Mouse (Mus musculus): ENCODE measurements around the gene Casz1. TPM values are rescaled to one million over a fixed set of nuclear protein-coding genes. Genes with fewer than 3 reads are reported as not detected.

The Casz1 gene
- polyA plus RNA-seq, 1 experiment, result 0.03 TPM

DNA sequence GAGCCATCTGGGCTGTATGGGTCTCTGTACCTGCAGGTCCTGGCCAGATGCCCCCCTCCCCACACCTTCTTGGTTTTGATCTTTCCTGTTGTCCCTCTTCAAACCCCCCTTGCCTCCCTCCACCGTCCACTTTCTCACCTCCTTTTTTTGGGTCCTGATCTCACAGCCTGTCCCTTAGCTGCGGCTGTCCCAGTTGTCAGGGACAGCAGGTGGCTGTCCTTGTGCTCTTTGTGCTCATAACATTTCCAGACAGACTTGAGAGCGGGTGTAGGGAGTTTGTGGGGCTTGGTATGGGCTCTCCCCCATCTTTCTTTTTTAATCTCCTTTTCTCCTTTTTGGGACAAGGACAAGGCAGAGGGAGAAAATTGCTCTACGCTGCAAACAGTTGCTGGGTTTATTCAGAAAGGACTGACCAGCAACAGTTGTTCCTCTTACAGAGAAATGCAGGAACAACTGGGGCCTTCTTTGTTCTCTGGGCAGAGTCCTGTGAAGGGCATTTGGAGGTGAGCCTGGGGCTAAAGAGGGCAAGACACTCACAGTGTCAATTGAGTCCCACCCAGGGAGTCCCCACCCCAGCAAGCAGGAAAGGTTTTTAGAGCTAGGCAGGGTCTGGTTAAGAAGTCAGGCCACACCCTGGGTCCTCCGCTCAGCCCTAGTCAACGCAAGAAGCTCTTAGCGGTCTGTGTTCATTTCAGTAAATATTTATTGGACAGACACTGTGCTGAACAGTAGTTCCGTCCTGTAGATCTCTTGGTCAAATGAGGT lies 108.8 kb downstream of the Casz1 start:
- Histone ChIP-seq H3K36me3 (ENCODE audit: control insufficient read depth) (no peaks in the 10 kb centered on the region), H3K4me3 (replicated peaks) (no peak overlapping the region), H3K27me3 (ENCODE audit: control insufficient read depth) (no peaks in the 10 kb centered on the region), H3K9me3 (ENCODE audit: control insufficient read depth, low read length) (no peaks in the 10 kb centered on the region), H3K4me1 (ENCODE audit: control insufficient read depth) (no peaks in the 10 kb centered on the region)
- no peak for TF ChIP-seq TAL1 (IDR thresholded peaks at IDR 0.05; ENCODE audit: low read length)
- no peak for TF ChIP-seq GATA1 (IDR thresholded peaks at IDR 0.05; ENCODE audit: low read length)

DNA sequence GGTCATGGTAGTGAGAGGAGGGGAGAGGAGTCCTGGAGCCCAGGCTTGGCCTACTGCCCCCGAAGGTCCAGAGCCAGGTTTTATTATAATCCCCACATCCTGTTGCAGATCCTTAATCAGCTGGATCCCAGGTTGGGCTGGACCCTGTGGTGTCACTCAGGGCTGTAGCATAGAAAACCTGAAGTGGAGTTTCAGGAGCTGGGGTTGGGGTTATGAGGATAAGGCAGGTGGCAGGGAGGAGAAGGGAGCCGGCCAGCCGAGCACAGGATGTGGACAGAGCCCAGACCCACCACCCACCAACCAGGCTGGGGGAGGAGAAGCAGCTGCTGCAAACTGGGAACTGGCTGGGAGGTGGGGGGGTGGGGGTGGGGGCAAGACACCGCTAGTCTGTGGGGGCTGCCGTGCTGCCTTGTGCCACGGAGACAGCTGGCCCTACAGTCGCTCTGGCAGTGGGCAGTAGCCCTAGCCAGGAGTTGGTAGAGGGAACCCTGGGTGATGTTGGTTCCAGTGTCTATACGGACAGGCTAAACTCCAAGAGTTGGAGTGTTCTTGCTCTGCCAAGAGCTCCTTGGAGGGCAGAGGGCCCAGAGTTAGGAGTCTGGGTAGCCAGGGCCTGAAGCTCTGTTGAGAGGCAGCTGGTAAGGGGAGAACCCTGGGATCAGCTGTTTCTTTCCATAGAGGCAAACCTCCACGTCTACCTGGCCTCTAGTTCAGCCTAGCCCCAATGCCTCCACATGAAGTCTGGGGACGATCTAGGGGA lies 110.8 kb downstream of the Casz1 start:
- Histone ChIP-seq H3K9me3 (ENCODE audit: control insufficient read depth, low read length) (no peaks in the 10 kb centered on the region), H3K27me3 (ENCODE audit: control insufficient read depth) (no peaks in the 10 kb centered on the region; the same call in none of the 2 replicates), H3K4me1 (ENCODE audit: control insufficient read depth) (no peaks in the 10 kb centered on the region), H3K36me3 (ENCODE audit: control insufficient read depth) (no peaks in the 10 kb centered on the region), H3K4me3 (replicated peaks) (no peak overlapping the region)
- TF ChIP-seq TAL1 (IDR thresholded peaks at IDR 0.05; ENCODE audit: low read length) (no peak), GATA1 (IDR thresholded peaks at IDR 0.05; ENCODE audit: low read length) (no peak)

DNA sequence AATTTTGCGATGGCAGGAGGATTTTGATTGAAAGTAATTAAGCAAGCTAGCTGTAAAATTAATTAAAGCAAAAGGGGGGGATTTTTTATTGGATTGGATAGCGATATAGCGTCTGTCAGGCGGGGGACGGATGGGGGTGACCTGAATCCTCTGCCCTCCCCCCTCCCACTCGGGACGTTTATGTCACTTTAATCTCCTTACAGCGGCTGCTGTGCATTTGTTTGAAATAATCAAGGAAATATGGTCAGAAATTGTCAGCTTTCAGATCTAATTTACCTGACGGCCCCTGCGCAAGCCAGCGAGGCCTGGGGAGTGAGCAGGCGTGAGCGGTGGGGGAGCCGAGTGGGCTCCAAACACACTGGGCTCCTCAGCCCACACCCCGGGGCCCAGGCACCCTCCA lies 111.6 kb downstream of the Casz1 start:
- H3K9me3 ChIP-seq (ENCODE audit: control insufficient read depth, low read length), result no peaks in the 10 kb centered on the region
- no peaks in the 10 kb centered on the region for H3K4me1 ChIP-seq (ENCODE audit: control insufficient read depth)
- H3K36me3 ChIP-seq (ENCODE audit: control insufficient read depth), result no peaks in the 10 kb centered on the region
- no peak overlapping the region for H3K4me3 ChIP-seq (replicated peaks)
- no peak for TF ChIP-seq TAL1 (IDR thresholded peaks at IDR 0.05; ENCODE audit: low read length)
- no peak for TF ChIP-seq GATA1 (IDR thresholded peaks at IDR 0.05; ENCODE audit: low read length)
- H3K27me3 ChIP-seq (ENCODE audit: control insufficient read depth), result peaks cover 5% of the 10 kb centered on the region

DNA sequence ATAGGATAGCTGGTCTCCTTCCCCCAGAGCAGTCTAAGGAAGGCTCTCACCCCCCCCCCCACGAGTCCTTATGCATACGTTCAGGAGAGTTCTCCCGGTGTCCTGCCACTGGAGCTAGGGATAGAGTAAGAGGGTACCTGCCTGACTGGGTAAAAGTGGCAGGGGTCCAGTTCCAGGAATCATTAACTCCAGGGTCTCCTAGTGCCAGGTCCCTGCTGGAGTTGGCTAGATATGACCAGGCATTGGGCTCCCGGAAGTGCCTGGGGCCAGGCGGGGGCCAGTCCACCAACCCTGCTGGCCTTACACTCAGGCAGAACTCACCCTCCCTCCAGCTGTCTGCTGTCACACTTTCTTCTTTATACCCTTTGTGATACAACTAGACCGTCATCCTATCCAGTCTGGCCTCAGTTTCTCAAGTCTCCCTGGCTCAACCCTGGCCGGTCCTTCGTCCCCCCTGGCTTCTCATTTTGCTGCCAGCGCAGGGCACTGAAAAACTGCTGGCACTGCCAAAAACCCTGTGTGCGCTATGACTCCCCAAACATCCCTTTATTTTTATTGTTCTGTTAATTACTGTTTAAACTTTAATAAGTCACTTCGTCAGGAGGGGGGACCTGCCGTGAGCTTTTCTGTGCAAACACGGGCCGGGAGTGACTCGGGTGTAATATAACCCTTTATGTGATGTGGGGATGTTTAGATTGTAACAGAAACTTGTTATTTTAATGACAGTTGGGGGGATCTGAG lies 114.6 kb downstream of the Casz1 start:
- Histone ChIP-seq H3K4me1 (ENCODE audit: control insufficient read depth) (no peaks in the 10 kb centered on the region), H3K27me3 (ENCODE audit: control insufficient read depth) (peaks cover 29% of the 10 kb centered on the region), H3K9me3 (ENCODE audit: control insufficient read depth, low read length) (no peaks in the 10 kb centered on the region), H3K4me3 (replicated peaks) (no peak overlapping the region), H3K36me3 (ENCODE audit: control insufficient read depth) (no peaks in the 10 kb centered on the region)
- TF ChIP-seq GATA1 (IDR thresholded peaks at IDR 0.05; ENCODE audit: low read length) (no peak), TAL1 (IDR thresholded peaks at IDR 0.05; ENCODE audit: low read length) (no peak)

DNA sequence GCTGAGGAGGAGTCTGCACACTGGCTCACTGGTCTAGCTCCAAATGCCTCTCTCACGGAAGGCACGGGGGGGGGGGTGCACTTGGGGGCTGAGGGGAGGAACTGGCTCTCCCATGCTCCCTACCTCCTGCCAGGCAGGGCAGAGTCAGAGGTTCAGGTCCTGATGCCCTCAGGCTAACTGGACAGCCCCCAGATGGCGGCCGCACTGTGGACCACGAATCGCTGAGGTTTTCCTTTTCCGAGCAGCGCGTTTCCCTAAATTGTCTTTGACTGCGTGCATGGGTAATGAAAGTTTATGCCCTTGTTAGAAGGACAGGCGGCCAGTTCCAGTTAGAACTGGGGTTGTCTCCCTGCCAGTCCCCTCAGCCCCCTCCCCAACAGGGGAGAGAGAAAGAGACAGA lies 116.4 kb downstream of the Casz1 start:
- peaks cover 41% of the 10 kb centered on the region for H3K27me3 ChIP-seq (ENCODE audit: control insufficient read depth)

DNA sequence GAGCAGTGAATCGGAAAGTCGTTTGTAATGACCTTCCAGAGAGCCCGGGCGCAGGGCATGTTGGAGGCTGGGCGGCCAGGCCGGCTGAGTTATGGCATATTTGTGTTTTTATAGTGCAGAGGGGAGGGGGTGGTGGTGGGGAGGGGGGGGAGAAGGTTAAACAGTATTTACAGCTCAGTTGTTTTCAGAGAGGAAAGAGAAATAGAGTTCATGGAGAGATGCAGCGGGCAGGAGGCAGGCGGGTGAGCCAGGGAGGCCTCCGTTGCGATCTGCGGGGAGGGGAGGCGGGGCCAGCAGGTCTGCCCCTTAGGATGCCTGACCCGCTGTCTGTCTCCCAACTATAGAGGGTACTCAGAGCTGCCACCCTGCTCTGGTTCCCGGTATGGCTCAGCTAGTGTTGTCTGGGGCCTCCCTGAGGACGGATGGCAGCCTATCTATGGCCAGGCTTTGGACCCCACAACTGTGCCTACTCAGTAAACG lies 118.0 kb downstream of the Casz1 start:
- H3K4me3 ChIP-seq (replicated peaks), result no peak overlapping the region
- TF ChIP-seq TAL1 (IDR thresholded peaks at IDR 0.05; ENCODE audit: low read length), result no peak
- TF ChIP-seq GATA1 (IDR thresholded peaks at IDR 0.05; ENCODE audit: low read length), result no peak
- no peaks in the 10 kb centered on the region for H3K4me1 ChIP-seq (ENCODE audit: control insufficient read depth)
- H3K36me3 ChIP-seq (ENCODE audit: control insufficient read depth), result no peaks in the 10 kb centered on the region
- H3K27me3 ChIP-seq (ENCODE audit: control insufficient read depth), result peaks cover 50% of the 10 kb centered on the region
- H3K9me3 ChIP-seq (ENCODE audit: control insufficient read depth, low read length), result no peaks in the 10 kb centered on the region

More for the DNA sequence above, 116.4 kb downstream of the Casz1 start:
- Histone ChIP-seq H3K9me3 (ENCODE audit: control insufficient read depth, low read length) (no peaks in the 10 kb centered on the region), H3K4me1 (ENCODE audit: control insufficient read depth) (no peaks in the 10 kb centered on the region), H3K36me3 (ENCODE audit: control insufficient read depth) (no peaks in the 10 kb centered on the region), H3K4me3 (replicated peaks) (no peak overlapping the region)
- TF ChIP-seq TAL1 (IDR thresholded peaks at IDR 0.05; ENCODE audit: low read length) (no peak), GATA1 (IDR thresholded peaks at IDR 0.05; ENCODE audit: low read length) (no peak)

DNA sequence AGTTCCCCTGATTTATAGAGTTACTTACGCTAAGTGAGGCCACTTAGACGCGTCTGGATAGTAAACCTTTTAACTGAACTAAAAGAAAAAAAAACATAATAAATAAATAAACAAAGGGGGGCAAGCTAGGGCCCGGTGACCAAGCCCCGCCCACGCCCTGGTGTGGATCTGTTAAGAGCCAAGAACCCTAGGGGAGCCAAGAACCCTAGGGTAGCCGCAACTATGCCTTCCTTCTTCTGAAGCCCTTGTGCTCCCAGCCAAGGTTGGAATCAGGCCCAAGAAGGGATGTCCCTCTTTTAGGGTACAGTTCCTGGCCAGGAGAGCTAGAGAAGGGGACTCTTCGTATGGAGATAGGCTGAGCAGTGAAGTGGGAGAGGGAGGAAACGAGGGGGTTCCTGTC lies 119.2 kb downstream of the Casz1 start:
- no peaks in the 10 kb centered on the region for H3K9me3 ChIP-seq (ENCODE audit: control insufficient read depth, low read length)
- TF ChIP-seq TAL1 (IDR thresholded peaks at IDR 0.05; ENCODE audit: low read length), result no peak
- TF ChIP-seq GATA1 (IDR thresholded peaks at IDR 0.05; ENCODE audit: low read length), result no peak
- no peak overlapping the region for H3K4me3 ChIP-seq (replicated peaks)
- H3K4me1 ChIP-seq (ENCODE audit: control insufficient read depth), result no peaks in the 10 kb centered on the region
- H3K36me3 ChIP-seq (ENCODE audit: control insufficient read depth), result no peaks in the 10 kb centered on the region
- H3K27me3 ChIP-seq (ENCODE audit: control insufficient read depth), result peaks cover 52% of the 10 kb centered on the region

DNA sequence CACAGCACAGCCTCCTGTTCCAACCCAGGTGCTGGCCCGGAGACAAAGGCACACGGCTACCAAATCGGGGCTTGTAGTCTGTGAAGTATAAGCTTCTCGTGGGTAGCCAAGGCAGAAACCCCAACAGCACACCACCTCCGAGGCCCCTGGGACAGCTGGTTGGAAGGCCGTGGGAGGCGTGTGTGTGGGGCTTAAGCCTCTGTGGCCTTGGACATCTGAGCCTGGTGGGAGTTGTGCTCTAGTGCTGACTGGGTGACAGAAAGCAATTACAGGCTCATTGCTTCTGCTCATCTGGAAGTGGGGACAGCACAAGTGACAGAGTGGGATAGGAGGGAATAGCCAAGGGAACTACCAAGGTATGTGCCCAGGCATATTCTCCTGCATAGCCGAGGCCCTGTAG lies 119.7 kb downstream of the Casz1 start:
- H3K27me3 ChIP-seq (ENCODE audit: control insufficient read depth), result peaks cover 52% of the 10 kb centered on the region
- TF ChIP-seq GATA1 (IDR thresholded peaks at IDR 0.05; ENCODE audit: low read length) (no peak), TAL1 (IDR thresholded peaks at IDR 0.05; ENCODE audit: low read length) (no peak)
- H3K4me3 ChIP-seq (replicated peaks), result no peak overlapping the region
- H3K9me3 ChIP-seq (ENCODE audit: control insufficient read depth, low read length), result no peaks in the 10 kb centered on the region
- no peaks in the 10 kb centered on the region for H3K36me3 ChIP-seq (ENCODE audit: control insufficient read depth)
- H3K4me1 ChIP-seq (ENCODE audit: control insufficient read depth), result no peaks in the 10 kb centered on the region
